Mouse (Mus musculus) liver, adult (tissue): ENCODE measurements around the gene Phactr1.

Experiments used
- GATA4 ChIP-seq: IDR thresholded peaks from 2 replicates; pipeline ENCODE4 v1.6.1; 2014; ENCODE audit warnings: mild to moderate bottlenecking, low read length; ENCODE audit not compliant: insufficient replicate concordance

Phactr1 gene

DNA sequence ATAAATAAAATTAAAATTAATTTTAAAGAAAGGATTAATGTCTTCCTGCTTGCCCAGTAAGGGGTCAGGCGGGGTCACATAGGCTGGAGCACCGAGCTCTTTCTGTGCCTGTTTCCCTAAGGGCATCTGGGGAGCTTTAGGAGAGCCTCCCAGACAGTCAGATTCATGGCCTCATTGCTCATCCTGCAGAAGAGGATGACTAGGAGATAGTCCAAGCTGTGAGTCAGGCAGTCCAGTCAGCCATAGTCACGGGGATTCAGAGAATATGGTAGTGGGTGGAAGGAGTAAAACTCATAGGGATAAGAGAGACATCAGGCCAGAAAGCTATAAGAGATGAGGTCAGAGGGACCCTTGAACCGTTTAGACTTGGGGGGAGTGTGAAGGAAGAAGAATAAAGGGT is 362.3 kb downstream of the Phactr1 start:
- TF ChIP-seq GATA4 = no peak

DNA sequence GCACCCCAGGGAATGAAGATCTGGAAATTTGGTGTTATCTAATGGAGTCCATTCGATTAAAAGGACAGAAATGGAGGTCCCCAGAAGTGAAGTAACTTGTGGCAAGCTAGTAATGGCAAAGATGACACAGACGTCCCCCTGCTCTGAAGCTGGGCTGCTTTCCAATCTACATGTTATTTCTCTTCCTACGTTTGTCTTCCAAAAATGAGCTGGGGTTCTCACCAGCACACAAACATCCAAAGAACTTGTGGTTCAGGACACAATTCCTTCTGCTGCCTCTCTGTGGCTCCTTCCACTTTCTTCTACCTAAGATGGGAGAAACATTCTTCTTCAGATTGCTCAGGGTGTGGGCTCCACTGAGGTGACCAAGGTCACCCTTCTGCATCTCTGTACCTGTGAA is 368.1 kb downstream of the Phactr1 start:
- TF ChIP-seq GATA4 = no peak

DNA sequence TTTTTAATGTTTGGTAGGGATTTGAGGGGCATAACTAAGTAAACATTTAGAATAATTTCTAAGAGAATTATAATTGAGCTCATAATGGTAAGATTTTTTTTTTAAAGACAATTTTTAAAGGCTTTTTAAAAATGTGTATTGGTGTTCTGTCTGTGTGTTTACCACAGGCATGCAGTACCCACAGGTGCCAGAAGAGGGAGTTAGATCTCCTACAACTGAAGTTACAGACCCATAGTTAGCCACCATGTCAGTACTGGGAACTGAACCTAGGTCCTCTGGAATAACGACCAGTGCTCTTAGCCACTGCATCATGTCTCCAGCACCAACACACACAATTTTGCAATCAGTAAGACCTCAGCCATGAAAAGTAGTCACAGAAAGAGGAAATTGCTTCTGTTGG is 372.8 kb downstream of the Phactr1 start:
- TF ChIP-seq GATA4 = no peak

DNA sequence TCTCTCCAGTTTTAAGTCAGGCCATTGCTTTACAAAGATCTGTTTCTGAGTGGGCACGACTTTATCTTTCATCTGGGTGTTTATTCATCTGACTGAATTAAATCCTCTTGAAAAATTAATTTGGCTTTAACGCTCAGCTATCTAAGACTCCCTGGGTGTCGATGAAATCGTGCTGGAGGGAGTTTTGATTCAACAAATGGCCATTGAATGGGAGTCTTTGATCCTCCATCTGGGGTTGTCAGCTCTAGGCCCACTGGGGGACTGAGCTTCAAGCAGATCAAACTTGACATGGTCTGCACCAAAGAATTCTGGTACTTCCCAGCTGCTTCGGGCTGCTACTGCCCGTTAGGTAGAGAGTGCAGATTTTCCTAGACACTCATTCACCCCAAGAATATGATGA is 374.7 kb downstream of the Phactr1 start:
- TF ChIP-seq GATA4 = no peak

DNA sequence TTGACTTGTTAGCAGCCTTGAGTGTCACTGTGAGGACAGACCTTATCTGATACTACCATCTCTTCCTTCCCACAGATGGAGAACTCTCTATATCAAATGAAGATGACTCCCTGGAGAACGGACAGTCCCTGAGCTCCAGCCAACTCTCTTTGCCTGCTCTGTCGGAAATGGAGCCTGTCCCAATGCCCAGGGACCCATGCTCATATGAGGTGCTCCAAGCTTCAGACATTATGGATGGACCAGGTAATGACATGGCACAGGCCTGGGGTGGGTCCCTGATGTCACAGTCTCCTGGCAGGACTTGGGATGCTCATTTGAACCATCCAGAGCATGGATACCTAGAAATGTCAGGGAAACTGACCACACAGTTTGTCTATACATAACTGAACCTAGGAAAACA is 376.7 kb downstream of the Phactr1 start:
- TF ChIP-seq GATA4 = no peak

DNA sequence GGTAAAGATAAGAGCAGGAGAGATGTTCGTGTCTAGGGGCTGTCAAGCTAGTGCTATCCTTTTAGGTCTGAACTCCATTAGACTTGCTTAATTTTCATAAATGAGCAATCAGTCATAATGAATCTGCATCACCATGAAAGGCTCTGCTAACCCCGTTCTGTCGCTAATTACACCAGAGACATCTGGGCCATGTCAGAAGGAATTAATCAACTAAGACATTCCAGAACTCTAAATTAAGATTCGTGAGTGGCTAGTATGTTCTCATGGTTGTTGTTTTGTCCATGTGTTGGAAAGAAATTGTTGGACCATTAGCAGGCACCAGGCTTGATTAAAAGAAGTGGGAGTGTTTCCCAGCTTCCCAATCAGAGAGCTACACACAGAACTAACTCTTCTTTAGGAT is 382.9 kb downstream of the Phactr1 start:
- TF ChIP-seq GATA4 = no peak

DNA sequence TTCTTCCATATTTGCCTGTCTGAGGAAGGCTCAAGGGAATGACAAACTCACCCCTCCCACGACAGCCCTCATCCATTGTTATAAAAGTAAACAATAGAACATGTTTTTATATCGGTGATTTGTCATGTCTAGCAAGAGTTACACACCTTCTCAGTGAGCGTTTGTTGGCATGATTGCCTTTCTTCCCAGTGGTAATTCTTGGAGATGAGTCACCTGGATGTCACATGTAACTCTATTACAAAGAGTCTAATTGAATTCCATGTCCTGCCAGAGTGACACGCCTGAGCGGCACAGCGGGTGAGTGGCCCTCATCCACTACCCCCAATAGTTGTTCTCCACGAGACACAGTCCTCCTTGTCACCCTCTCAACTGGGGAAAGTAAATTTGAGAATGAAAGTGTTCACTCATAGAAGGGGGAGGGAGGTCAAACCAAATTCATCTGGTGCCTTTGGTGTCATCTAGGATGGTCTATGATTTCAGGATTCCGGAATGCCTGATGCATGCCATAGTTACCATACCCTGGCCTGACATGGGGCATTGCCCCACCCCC is 388.4 kb downstream of the Phactr1 start:
- TF ChIP-seq GATA4 = no peak

DNA sequence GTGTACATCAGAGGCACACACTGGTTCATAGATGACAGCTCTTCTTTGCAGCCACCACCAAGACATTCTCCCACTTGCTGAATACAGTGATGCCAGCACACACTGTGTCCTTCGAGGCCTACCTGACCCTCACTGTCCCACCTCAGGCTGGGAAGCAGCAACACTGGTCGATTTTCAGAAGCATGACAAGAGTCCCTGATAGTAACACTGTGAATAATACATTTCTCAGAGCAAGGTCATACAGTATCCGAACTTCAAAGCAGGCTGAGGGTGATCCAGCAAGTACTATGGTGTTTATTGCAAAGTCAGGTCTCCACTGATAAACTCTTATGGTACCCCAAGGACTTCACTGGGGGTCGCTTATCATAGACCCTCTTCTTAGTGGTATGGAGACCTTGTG is 390.1 kb downstream of the Phactr1 start:
- no peak for TF ChIP-seq GATA4

DNA sequence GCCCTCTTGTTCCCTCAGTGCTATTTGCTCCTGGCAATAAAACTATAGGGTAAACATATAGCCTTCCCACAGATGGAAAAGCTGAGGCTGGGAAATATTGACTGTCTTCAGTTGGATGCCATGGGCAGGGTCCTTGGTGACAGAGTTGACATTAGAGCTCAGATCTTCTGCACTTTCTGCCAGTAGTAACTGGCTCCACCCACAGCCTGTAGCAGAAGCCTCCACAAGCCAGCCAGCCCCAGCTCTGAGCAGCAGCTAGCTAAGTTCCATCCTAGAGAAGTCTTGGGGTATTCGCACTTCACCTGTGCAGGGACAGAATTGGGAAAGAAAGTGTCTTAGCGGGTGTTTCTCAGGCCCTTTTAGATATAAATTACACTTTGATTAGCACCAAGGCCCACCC is 390.5 kb downstream of the Phactr1 start:
- TF ChIP-seq GATA4 = no peak

DNA sequence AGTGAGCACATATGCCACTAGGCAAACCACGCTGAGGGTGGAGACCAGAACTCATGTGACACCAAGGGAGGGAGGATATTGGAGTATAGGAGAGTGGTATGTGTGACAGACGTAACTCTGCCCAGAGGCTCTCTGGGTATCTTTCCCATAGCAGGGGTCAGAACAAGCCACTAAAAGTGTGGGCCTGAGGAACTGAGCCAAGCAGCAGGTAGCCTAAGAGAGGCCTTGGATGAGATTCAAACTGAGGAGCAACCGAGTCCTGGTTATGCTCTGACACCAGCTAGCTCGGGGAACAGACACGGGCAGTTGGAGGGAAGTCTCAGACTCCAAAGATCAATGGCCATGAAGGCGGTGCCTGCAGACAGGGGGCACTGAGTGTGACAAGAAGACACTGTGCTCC is 395.0 kb downstream of the Phactr1 start:
- TF ChIP-seq GATA4 = no peak

DNA sequence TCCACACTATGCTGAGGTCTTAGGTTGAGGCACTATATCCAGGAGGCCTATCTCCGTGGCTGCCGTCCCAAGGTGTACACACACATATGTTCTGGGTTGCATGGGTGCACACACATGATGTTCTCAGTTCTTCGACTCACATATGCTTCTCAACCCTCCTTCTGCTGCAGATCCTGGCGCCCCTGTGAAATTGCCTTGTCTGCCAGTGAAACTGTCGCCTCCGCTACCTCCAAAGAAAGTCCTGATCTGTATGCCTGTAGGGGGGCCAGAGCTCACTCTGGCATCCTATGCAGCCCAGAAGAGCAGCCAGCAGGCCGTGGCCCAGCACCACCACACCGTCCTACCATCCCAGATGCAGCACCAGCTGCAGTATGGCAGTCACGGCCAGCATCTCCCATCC is 397.1 kb downstream of the Phactr1 start:
- TF ChIP-seq GATA4 = no peak

DNA sequence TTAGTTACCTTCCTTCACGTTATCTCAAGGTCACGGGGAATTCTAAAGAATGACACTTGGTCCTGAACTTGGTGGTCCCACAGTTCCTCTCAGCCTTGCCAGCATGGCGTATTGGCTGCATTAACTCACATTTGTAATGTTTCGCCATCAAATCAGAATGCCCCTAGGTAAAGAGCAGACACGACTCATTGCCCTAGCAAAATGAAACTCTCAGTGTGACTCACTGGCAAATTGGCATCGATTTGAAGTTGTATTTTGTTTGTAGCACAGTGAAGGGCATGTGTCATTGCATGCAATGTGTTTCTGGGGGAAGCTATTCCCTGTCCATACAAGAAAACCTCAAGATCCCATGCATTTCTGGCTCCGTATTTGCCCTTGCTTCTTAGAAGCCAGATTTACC is 404.8 kb downstream of the Phactr1 start:
- TF ChIP-seq GATA4 = no peak

DNA sequence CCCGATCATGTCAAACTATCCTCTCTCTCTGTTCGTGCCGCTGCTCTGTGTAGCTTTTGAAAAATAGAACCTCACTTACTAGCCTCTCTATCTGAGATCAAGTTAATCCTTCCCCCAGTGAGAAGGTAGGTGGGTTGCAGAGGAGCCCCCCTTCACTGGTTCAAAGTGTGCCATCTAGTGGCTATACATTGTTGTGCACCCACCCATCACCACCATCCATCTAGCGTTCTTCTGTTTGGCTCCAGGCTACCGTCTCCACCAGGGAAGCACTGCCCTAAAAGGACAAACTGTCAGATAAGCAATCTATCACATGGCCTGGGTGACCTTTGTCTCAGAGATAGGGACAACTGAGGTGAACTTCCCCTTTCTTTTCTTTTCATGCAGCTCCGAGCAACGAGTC is 413.9 kb downstream of the Phactr1 start:
- TF ChIP-seq GATA4 = no peak

DNA sequence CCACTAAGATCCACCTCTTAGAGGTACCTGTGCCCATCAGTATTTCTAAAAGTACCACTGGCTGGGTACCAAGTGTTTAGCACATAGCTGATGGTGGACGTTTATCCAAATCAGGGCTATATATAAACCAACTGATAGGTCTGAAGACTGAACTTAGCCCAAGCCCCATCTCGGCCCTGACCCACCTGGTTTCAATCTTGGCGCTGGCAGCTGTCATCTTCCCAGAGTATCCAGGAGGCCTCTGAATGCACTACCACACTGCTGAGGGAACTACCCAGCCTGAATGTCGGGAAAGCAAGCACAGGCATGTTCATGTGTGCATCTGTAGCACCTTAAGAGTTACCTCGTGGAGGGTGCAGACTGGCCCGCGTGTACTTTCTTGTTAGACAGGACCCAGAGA is 422.5 kb downstream of the Phactr1 start:
- TF ChIP-seq GATA4 = no peak

DNA sequence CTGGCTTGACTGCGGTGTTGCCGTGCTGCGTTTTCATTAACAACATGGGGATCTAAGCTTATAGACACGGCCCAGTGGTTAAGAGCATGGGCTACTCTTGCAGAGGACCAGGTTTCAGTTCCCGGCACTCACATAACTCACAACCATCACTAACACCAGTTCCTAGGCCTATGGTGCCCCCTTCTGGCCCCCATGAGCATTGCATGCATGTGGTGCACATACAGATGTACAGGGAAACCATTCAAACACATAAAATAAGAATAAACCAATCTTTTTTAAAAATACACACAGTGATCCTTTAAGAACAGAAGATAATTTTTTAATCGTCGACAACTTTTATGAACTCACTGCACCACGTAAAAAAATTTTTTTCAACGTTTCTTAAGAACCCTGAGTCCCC is 424.1 kb downstream of the Phactr1 start:
- no peak for TF ChIP-seq GATA4

DNA sequence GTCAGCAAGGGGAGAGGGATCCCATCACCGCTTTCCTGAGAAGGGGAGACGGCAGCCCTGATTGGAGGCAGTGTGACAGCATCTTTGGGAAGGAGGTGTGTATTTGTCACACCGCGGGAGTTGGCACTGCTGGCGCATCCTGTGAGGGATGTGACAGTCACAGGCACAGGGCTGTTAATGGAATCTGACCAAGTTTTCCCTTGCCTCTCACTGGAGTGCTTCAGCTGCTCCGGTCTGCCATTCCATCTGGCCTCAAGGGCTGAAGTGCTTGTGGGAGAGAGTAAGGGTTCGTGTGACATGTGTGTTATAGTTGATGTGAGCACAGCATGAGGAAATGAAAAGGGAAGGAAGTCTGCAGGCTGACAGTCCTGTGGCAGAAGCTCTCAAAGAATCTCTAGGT is 431.9 kb downstream of the Phactr1 start:
- no peak for TF ChIP-seq GATA4

DNA sequence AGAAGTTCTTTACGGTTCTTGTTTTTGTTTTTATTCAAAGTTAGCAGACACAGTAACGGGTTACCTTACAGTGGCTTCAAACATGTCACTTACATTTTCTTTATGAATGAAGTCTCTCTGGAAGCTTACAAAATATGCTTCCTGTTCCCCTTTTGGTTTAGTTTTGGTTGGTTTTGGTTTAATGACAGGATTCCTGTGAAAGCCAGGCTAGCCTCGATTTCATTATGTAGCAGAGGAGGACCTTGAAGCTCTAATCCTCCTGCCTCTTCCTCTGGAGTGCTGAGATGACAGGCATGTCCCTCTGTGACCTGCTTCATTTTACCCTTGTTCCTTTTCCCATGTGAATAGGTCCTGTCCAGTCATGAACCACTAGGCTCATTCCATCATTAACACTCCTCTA is 432.3 kb downstream of the Phactr1 start:
- TF ChIP-seq GATA4 = no peak

DNA sequence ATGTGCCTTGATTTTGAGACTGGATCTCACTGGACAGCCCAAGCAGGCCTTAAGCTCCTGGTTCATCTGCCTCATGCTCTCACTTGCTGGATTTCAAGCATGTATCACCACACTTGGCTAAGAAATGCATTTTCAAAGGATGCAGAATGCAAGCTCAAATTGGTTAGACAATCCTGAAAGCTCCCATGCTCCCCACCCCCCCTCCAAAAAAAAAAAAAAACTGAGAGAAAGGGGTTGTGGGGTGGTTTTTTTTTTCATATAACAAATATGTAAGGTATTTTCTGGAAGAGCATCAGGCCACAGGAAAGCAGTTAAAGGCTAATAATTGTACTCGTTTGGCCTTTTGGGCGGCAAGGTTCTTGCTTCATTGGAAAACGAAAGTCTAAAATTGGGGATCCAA is 432.7 kb downstream of the Phactr1 start:
- no peak for TF ChIP-seq GATA4
